Mouse (Mus musculus): ENCODE measurements around the gene Ttc38.
"Not testable (repeated sequence)": the region's sequence is repeated elsewhere in the genome, so short reads cannot be mapped to it uniquely, and the experiment has no call there.

Gene Ttc38

GRCm38 (mm10) chr15:85822011-85822359 lies 10.1 kb upstream of the Ttc38 start:
- no peak for DNase-seq (ENCODE audit: low read depth, low spot score)

GRCm38 (mm10) chr15:85826676-85827075 lies 5.4 kb upstream of the Ttc38 start:
- DNase-seq (ENCODE audit: low read depth, low spot score) = no peak

DNA sequence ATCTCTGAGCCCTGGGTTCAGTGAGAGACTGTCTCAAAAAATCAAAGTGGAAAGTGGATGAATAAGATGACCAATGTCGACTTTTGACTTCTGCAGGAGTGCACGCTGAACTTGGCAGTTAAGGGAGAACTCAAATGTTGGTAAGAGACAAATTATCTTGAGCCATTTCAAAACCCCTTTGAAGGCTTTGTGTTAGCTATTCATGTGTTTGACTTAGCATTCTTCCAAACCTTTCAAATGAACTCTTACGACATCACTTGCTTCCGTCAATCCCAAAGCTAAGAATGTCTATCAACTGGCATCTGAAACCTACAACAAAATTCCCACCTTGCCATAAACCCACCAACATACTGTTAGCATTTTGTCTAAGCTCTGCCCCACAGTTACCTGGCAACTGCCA lies 4.0 kb upstream of the Ttc38 start:
- DNase-seq (ENCODE audit: low read depth, low spot score) = no peak

DNA sequence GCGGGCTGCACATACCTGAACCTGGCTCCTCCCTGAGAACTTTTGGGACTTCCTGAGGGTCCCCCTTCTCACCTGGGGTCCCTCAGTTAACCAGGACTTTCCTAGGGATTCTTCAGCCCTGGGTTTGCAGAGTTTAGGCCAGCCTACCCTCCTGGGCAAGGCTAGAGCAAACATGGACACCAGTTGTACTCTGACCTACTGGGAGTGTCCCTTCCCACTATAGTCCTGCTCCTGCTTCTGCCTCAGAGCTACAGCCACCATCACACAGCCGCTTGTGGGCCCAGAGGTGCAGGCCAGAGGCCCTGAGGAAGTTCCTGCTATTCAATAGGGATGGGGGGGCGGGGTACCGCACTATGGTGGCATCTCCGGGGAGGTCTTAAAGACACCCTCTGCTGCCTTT lies 2.6 kb upstream of the Ttc38 start:
- DNase-seq (ENCODE audit: low read depth, low spot score) = no peak

GRCm38 (mm10) chr15:85832599-85832998 lies 493 bp downstream of the Ttc38 start:
- DNase-seq (ENCODE audit: low read depth, low spot score) = no peak

GRCm38 (mm10) chr15:85835335-85835734 lies 3.2 kb downstream of the Ttc38 start:
- DNase-seq (ENCODE audit: low read depth, low spot score) = peak; percentile 40

DNA sequence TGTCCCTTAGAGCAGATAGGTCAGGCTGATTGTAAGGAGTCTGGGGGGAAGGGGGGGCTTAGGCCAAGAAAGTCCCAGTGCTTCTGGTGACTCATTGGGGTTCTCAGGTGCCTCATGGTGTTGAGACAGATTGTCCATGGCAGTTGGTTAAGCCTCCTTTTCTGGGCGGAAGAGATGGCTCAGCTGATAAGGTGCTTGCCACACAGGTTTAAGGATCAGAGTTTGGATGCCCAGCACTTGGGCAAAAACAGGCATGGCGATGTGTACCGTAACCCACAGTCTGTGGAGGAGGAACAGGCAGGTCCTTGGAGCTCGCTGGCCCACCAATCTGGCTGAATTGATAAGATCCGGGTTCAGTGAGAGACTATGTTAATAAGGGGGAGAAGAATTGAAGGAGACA lies 4.8 kb downstream of the Ttc38 start:
- no peak for DNase-seq (ENCODE audit: low read depth, low spot score)

GRCm38 (mm10) chr15:85840983-85841382 lies 8.9 kb downstream of the Ttc38 start:
- DNase-seq (ENCODE audit: low read depth, low spot score) = peak; percentile 35

GRCm38 (mm10) chr15:85841796-85842360 lies 9.8 kb downstream of the Ttc38 start:
- DNase-seq (ENCODE audit: low read depth, low spot score) = no peak

DNA sequence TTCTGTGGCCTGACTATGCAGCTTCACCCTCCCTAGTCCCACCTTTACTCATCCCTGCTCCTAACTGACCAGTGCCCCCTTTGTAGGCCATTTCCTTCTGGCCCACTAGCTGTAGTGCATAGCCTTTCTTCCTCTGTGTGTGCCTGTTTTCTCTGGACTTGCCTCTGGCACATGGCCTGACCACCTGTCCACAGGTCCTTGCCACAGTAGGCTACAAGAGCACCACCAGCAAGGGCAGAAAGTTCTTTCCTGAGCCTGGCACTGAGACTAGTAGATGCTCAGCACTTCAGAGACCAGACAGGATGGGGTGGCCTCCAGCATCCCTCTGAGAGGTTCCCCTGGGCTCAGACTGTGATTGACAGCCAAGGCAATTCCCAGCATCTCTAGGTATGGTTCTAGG lies 13.0 kb downstream of the Ttc38 start:
- no peak for DNase-seq (ENCODE audit: low read depth, low spot score)

GRCm38 (mm10) chr15:85851656-85852392 lies 19.7 kb downstream of the Ttc38 start:
- DNase-seq (ENCODE audit: low read depth, low spot score) = peak; percentile 29

- DNase-seq (ENCODE audit: low read depth, low spot score) = no peak
Observed at GRCm38 (mm10) chr15:85858980-85859489, 26.9 kb downstream of the Ttc38 start.

- DNase-seq (ENCODE audit: low read depth, low spot score) = peak; percentile 95
Observed at GRCm38 (mm10) chr15:85859490-85860031, 27.5 kb downstream of the Ttc38 start, which contains the start of gene Gtse1. Gene Gtse1, plus strand, starts transcription at chr15:85859745.

DNA sequence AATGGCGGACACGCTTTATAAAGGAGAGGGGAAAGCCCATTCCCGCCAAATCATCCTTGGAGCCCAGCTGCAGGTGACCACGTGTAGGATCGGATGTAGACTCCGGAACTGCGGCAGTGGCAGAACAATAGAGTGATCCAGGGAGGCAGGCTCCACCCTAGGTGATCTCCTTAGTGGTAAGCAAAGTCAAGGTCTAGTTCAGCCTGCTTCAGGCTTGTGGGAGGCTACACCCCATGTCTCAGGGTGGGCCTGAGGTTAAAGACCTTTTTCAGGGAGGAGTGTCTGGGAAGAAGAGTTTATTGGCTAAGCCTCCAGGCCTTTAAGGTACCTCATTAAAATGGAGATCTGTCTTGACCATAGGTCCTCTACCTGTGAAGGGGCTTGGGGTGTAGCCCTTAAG lies 33.8 kb downstream of the Ttc38 start:
- not testable (repeated sequence) for DNase-seq (ENCODE audit: low read depth, low spot score)

DNA sequence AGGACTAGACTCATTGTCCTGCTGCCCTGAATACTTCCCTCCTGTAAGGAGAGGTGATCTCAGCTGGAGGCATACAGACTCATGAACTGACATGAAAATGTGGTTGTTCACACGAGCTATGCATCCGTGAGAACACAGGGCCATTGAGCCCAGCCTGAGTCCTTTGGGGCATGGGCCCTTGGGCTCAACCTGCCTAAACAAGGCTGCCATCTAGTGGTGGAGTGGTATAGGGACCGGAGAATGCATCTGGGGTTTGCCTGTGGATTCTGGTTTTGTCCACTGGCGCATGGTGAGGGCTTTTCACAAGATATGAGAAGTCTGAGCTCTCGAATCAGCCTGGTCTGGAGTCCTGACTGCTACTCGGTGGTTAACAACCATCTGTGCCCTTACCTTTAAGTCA lies 35.6 kb downstream of the Ttc38 start:
- peak; percentile 65 for DNase-seq (ENCODE audit: low read depth, low spot score)

- DNase-seq (ENCODE audit: low read depth, low spot score) = no peak
Observed at GRCm38 (mm10) chr15:85877336-85877735, 45.2 kb downstream of the Ttc38 start.

GRCm38 (mm10) chr15:85878848-85879497 lies 46.9 kb downstream of the Ttc38 start, which contains the start of gene Trmu:
Gene Trmu, plus strand, starts transcription at chr15:85879312.
- DNase-seq (ENCODE audit: low read depth, low spot score) = peak; percentile 91

DNA sequence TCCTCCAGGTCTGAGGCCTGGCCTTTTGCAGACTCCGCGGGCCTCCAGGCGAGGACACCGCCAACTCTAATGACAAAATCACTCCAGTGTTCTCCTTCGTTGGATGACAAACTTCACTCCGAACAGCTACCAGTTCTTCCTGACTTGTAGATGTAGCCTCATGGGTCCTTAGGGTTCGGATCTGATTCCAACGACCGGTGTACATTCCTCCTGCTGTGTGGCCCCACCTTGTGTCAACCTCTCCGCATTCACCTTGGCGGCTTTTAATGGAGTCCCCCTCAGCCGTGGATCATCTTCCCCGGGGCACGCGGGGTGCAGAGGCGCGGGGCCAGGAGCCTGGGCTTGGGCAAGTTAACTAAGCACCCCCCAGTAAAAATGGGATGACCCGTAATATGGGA lies 47.4 kb downstream of the Ttc38 start:
- no peak for DNase-seq (ENCODE audit: low read depth, low spot score)

DNA sequence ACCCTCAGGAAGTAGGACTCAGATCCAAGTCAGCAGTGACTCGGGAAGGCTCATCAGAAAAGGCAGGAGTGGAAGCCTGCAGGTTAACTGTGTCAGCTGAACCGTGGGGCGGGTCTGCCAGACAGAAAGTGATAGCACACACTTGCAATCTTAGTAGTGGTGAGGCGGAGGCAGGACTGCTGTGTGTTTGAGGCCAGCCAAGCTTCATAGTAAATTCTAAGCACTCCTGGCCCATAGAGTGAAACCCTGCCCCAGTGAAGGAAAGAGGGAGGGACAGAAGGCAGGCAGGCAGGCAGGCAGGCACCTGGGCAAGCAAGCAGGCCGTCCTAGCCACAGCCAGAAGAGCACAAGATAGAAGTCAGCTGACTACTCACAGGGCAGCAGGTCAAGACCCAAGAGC lies 53.5 kb downstream of the Ttc38 start:
- no peak for DNase-seq (ENCODE audit: low read depth, low spot score)

DNA sequence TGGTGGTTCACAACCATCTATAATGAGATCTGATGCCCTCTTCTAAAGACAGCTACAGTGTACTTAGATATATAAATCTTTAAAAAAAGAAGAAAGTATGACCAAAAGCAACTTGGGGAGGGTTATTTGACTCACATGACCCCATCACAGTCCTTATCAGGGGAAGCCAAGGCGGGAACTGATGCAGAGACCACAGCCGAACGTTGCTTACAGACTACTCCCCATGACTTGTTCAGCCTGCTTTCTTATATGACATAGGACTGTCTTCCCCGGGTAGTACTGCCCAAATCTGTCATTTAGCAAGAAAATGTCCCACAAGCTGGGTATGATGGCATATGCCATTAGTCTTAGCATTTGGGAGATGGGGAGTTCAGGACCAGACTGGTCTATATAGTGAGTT lies 57.1 kb downstream of the Ttc38 start:
- no peak for DNase-seq (ENCODE audit: low read depth, low spot score)

- no peak for DNase-seq (ENCODE audit: low read depth, low spot score)
Observed at GRCm38 (mm10) chr15:85891971-85892370, 59.9 kb downstream of the Ttc38 start.

- no peak for DNase-seq (ENCODE audit: low read depth, low spot score)
Observed at GRCm38 (mm10) chr15:85892498-85893118, 60.5 kb downstream of the Ttc38 start.
